Mouse (Mus musculus) erythroblast, embryonic 14.5 days (primary cell): Measurements from ENCODE around the gene Sidt2.

Experiments used
- GATA1 ChIP-seq: IDR thresholded peaks from 2 replicates; pipeline ENCODE4 v1.6.1; 2012; ENCODE audit warnings: low read length, inconsistent platforms, mixed read lengths
- TAL1 ChIP-seq: IDR thresholded peaks from 3 replicates; pipeline ENCODE4 v1.6.1; 2012; ENCODE audit warnings: low read length, inconsistent platforms, mixed read lengths

GRCm38 (mm10) chr9:45952057-45952456, 3.0 kb downstream of the Sidt2 start:
- TF ChIP-seq TAL1 (no peak), GATA1 (no peak)
